Mouse (Mus musculus) retina, postnatal 1 day (tissue): ENCODE measurements at regions not wholly inside any gene's neighbourhood (a gene's known extent, or its start where the extent isn't known, plus 50 kb on each side); places are given as distances from the start of the nearest gene placed in this dataset.

Source experiments
- DNase-seq: peaks from one replicate; pipeline ENCODE4 v3.0.0-alpha.2; 2012

DNA sequence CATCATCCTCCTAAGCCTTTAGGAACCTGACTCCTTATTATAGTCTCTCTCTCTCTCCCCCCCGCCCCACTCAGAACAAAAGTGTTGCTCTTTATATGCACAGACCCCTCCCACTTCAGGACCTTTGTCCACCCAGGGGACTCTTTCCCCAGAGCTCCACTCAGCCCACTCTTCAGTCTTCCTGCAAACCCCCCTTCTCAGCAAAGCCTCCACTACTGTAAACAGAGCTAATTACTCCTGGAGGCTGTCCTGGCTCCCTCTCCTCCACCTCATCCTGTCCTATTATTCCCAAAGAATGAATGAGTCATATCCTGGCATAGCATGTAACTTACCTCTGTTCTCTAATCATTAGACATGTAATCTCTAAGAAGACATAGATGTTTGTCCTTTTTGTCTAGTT lies 82.8 kb upstream of the Galnt15 start:
- peak; percentile 38 for DNase-seq

DNA sequence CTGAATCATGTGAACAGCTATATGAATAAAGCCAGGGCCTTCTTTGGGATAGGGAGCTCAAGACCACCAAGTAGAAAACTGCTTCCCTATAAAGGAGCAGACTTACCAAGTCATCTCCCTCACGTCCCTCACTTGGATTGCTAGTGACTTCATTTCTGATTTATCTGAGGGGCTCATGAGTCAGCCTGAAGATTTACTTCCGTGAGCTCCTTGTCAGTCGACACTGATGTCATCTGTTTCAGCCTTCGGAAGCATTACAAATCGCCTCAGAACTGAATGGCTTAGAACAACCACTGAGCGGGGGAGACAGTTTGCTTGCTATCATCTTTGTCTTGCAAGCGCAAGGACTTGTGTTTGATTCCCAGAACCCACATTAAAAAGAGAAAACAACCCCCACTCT lies 81.5 kb upstream of the Galnt15 start:
- DNase-seq = no peak

DNA sequence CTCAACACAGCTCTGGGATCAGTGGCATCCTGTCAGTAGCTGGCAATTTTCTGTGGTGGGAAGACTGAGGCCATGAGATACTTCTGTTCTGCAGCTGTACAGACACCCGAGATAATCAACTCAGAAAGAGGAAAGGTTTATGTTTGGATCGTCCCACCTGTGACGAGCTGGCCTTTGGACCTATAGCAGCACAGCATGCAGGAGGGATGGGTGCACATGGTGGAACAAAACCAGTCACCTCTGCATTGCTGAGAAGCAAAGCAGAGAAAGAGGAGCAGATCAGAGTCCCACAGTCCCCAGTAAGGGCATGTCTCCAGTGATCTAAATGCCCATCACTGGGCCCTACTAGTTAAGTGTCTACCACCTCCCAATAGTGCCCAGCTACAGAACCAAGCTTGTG lies 76.9 kb upstream of the Galnt15 start:
- no peak for DNase-seq

DNA sequence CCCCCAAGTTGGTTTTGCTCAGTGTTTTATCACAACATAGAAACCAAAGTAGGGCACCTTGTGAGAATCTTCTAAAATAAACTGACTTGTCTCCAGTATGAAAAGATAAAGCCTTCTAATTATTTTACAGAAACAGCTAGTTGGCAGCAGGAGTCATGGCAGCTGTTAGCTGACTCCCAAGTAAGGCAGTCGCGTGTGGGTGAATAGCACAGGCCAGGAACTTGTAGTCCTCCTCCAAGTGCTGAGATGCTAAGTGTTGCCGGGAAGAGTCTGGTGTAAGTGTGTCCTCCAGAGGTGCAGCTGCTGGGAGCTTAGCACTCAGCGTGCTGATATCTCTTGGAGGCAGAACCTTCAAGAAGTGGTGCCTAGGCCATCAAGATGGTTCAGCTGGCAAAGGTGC lies 75.0 kb upstream of the Galnt15 start:
- no peak for DNase-seq

DNA sequence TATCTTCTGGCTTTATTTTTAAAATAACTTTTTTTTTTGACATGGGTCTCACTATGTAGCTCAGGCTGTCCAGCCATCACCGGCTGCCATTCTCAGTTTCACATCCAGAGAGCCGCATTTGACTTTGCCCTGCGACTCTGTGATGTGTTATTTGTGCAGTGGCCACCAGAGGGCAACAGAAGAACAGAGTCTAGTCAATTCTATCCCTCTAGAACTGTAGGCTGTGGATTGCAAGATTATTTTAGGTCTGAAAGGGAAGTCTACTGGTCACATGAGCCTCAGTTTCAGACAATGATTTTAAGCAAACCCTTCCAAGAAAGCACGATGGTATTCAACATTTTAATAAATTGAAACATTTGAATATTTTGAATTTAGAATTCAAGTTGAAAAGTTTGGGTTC lies 73.8 kb upstream of the Galnt15 start:
- DNase-seq = peak; percentile 84

DNA sequence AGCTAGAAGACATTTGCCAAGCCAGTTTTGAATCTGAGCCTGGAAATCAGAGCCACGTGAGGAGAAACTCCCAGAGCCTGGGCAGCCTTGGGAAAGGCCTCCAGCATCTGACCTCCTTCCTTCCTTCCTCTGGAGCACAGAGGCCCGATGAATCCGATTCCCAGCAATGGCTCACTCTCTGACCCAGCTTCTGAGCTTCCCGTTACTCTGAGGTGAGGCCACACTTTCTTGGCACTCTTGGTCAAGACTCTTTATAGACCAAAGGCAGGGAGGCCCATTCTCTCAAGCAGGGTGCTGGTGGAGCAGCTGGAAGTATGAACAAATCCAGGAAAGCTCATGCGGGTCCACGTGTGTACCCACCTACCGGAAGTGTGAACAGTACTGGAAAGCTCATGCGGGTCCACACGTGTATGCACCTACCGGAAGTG lies 71.6 kb upstream of the Galnt15 start:
- no peak for DNase-seq

DNA sequence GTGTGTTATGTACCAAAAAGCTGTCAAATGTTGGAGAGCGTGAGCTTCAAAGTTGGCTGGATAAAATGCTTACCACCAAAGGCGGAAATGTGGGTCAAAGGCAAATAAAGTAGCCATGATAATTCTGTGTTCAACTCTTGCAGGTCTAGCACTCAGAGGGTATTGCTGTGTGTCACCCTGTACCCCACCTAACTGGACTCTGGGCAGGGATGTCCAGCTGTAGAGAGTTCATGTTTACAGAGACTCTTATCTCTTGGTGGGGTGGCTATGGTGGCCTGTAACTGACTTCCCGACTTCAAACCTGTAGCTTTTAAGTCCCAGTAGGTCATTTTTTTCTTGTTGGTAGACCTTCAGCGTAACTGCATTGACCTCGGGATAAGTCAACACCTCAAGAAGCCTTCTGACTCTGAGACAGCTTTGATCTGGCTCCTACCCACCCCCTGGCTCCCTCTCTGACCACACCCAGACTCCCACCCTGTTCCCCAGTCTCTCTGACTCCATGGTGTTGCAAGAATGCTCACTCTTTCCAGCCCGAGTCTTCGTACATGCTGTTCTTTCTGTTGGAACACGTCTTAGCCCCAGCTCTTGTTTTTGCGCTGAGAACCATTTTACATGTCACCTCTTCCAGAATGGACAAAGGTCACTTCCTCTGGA lies 68.5 kb upstream of the Galnt15 start:
- DNase-seq = no peak

DNA sequence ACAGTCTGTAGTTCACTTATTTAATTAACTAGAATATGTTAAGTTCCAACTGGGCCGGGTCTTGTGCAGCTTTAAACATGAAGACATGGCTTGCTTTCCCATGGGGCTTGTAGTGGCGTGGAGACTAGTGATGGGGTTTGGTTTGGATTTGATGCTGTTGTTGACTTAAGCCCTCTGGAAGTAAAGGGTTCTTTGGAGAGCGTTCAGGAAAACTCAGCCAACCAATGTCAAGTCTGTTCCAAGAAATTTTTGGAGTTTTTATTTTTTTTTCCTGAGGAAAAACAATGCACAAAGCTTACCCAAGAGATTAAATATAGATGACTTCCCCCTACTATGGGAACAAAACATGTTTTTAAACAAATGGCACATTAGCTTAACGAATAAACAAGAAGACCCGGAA lies 67.3 kb upstream of the Galnt15 start:
- DNase-seq = no peak

DNA sequence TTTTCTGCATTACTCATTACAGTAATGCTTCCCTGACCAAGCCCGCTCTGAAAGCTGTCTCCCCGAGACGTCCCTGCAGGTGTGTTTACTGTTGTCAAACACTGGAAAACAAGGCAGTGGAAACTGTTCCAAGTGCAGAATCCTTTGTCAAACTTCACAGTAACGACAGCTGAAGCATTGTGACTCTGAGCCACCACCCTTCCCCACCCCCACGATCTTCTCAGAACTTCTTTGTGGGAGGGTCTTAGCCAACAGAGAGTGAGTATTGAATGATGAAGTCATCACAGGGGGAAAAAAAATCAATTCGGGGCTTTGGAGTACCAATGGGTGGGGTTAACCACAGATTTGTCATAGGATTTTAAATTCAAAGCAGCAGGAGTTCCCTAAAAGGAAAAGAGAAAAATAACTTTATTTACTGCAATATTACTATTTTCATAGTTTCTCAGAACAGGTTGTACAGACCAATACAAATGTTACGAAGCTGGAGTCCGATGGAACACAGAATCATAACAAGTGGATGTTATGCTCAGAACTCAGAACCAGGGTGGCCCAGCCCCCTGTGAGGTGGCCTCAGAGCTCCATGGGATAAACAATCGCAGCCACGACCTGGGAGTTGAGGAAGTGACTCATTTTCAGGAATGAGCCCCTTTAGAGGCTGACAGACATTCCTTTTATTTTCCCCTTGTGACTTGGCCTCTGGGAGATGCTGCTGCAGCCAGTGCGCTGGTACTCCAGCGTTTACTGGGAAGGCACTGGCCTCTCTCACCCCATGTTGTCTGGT lies 65.5 kb upstream of the Galnt15 start:
- DNase-seq = no peak

DNA sequence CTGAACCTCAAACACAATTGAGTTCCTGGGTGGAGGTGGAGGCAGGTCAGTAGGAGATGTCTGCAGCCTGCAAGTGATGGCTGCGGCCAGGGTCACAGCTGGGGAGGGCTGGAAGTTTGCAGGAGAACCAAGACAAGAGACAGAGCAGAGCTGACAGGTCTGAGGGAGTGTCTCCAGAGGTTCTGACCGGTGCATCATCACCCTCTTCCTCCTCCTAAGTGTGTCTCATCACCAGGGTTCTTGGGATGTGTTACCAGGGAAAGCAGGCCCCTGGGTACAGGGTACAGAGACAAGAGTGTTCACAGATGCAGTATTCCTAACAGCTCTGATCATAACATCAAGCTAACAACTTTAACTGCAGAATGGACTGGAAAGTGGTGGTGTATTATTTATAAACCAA lies 64.7 kb upstream of the Galnt15 start:
- DNase-seq = no peak

DNA sequence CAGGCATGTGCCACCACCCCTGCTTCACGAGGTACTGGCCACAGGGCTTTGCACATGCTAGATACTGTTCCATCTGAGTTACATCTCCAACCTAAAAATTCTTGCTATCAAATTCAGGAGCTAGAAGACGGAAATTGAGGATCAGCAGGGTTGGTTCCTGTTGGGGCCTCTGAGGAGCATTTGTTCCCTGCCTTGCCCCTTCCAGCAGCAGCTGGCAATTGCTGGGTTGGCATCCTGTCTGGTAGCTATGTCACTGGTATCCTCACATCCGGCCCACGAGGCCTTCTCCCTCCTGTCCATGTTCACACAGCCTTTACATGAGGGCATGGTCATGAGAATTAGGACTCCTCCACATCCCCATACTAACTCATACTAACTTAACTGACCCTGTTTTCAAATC lies 64.0 kb upstream of the Galnt15 start:
- no peak for DNase-seq

DNA sequence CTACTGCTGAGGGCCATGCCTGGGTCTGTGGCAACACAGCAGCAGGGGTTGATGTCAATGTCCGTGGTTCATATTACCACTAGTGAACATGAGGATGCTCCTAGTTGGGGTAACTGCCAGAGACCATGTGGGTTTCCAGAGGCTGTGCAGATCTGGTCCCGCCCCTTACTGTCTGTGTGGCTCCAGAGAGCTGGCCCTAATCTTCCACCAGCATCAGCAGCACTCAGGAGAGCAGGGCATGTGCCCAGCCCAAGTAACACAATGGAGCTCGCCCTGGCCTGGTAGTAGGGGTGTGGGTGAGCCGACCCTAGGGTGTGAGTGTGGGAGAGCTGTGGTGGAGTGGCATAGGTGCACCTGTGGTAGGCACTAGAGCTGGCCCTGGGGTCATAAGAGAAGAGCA lies 59.3 kb upstream of the Galnt15 start:
- DNase-seq = no peak

DNA sequence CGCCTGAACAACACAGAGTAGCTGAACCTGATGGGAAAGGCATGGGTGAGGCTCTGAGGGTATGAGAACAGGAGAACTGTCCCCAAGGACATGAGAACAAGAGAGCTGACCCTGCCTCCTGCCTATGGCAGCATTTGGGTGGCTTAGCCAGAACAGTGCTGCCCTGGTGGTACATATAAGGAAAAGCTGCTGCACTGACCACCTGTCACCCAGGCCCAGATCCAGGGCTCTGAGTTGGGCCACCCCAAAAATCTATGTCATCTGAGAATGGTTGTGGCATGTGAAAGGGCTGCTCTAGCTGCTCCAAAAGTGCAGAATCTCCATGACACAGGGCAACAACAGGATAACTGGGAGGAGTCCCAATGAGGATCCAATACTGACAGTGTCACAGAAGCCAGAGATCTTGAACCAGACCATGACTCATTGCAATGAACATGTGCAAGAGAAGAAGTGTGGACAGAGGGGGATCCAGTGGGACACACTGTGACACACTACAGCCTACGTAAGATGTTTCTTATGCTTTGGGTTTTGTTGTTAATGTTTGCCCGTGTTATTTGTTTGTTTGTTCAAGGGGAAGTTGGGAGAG lies 58.5 kb upstream of the Galnt15 start:
- DNase-seq = no peak

DNA sequence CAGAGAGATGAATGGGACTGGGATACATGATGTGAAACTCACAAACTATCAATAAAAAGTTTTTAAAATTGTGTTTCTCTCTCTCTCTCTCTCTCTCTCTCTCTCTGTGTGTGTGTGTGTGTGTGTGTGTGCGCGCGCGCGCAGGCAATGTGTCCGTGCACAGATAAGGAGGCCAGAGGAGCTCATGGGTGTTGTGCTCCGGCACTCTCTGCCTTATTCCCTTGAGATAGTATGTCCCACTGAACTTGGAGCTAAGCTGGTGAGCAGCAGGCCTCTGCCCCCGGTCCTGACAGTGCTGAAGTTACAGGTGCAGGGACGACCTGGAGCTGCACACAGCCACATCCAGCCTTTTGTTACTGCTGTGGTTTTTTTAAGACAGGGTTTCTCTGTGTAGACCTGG lies 57.9 kb upstream of the Galnt15 start:
- DNase-seq = no peak

DNA sequence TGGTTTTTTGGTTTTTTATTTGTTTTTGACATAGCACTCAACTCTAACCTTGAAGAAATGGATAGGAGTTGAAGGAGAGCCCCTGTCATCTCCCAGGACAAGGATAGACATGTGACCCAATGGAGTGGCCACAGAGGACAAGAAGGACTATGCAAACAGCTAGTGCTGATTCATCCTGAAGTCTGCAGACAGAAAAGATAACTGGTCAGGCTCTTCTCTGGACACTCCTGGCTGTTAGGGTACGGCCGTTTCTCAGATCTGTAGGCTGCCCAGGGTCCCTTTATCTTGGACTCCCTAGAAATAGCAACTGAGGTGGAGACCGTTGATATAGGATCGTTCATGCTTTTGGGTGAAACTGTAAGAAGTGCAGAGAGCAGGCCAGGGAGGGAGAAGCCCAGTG lies 55.1 kb upstream of the Galnt15 start:
- no peak for DNase-seq

DNA sequence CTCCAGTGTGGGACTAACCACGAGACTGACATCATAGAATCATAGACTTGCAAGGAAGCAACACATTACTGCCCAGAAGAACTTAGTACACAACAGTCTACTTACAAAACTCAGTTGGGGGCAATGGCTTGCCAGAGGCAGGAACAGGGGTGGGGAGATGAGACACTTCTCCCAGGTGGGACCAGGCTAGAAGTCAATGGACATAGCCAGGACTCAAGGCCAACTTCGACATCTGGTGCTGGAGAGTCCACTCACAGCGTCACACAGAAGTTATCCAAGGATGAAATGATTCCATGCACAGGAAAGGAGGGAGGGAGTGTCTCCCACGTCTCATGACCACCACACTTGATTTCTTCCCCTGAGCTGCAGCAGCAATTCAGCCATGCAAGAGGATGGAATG lies 50.6 kb upstream of the Galnt15 start:
- DNase-seq = no peak

DNA sequence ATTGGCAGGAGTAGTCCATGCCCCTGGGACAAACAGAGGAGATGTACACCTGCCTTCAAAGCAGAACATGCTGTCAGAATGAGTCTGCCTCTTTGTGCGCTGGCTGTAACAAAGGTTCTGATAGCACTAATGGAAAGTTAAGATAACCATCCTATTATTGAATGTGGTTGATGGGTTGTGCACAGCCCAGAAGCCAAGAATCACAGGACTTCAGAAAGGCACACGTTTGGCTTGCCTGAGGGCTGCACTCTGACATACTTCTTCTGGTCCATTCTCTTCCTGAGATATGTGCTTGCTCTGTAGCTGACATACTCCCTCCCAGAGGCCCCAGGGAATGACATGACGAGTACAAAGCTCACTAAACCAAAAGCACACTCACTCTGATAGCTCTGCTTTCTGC lies 50.1 kb upstream of the Galnt15 start:
- peak; percentile 88 for DNase-seq
